Mouse (Mus musculus) lung, embryonic 14.5 days (tissue): ENCODE results near the gene Gm17455. TPM values are rescaled to one million over a fixed set of nuclear protein-coding genes. Genes with fewer than 3 reads are reported as not detected.

ENCODE experiments used
- ATAC-seq: fragments of 200-750 bp; cut with Nextera tagmentation; 2 replicates; pipeline ENCODE4 v1.8.0; 2017; ENCODE audit warnings: mild to moderate bottlenecking, moderate TSS enrichment, moderate library complexity; ENCODE audit not compliant: insufficient read depth
- DNase-seq: peaks from one replicate; pipeline ENCODE4 v3.0.0-alpha.2; 2015
- H3K27ac ChIP-seq: fragments of 300-500 bp; sonication (generic); 2 replicates; pipeline ENCODE4 v1.5.1; 2014; ENCODE audit warnings: low read depth, mild to moderate bottlenecking, moderate library complexity
- H3K27me3 ChIP-seq: fragments of 300-500 bp; sonication (generic); 2 replicates; pipeline ENCODE4 v1.6.1; 2014; ENCODE audit warnings: low read length, control low read depth; ENCODE audit not compliant: insufficient read depth
- H3K36me3 ChIP-seq: fragments of 300-500 bp; sonication (generic); 2 replicates; pipeline ENCODE4 v1.6.1; 2014; ENCODE audit warnings: control low read depth; ENCODE audit not compliant: insufficient read depth
- H3K4me1 ChIP-seq: fragments of 300-500 bp; sonication (generic); 2 replicates; pipeline ENCODE4 v1.6.1; 2014; ENCODE audit warnings: antibody characterized with exemption, control low read depth; ENCODE audit not compliant: insufficient read depth
- H3K4me2 ChIP-seq: fragments of 300-500 bp; sonication (generic); 2 replicates; pipeline ENCODE4 v1.6.1; 2014; ENCODE audit warnings: mild to moderate bottlenecking
- H3K4me3 ChIP-seq: fragments of 300-500 bp; sonication (generic); 2 replicates; pipeline ENCODE4 v1.5.1; 2014; ENCODE audit warnings: low read depth, low read length
- H3K9ac ChIP-seq: fragments of 300-500 bp; sonication (generic); 2 replicates; pipeline ENCODE4 v1.6.1; 2014
- H3K9me3 ChIP-seq: fragments of 300-500 bp; sonication (generic); 2 replicates; pipeline ENCODE4 v1.6.1; 2016; ENCODE audit warnings: low read depth, low read length, control low read depth
- CTCF ChIP-seq: IDR thresholded peaks from 2 replicates; pipeline ENCODE4 v1.5.1; 2016; ENCODE audit warnings: antibody characterized with exemption, low read depth
- WGBS: fragments of 180-500 bp; shearing (Covaris S2); extraction: QIAGEN DNeasy Blood & Tissue Kit; methylation state at CpG from one replicate; pipeline ENCODE4 v1.1.7; 2014; 5-methylcytosine and 5-hydroxymethylcytosine counted together
- polyA plus RNA-seq: library from polyadenylated mRNA; unstranded; fragments of >200 nt; fragmentation: Nextera tagmentation; extraction: Ambion mirVana; gene quantifications from 2 replicates; pipeline ENCODE4 v1.2.1, GENCODE M21; 2014

Gene Gm17455
- polyA plus RNA-seq, 1 experiment from 2014 or later = 1.2 TPM

GRCm38 (mm10) chr10:60400507-60401295, 1.2 kb downstream of the Gm17455 start:
- H3K36me3 ChIP-seq = no peaks in the 10 kb centered on the region
- TF ChIP-seq CTCF = no peak
- H3K9ac ChIP-seq = no peak overlapping the region
- DNase-seq (no peak), ATAC-seq (no peak)
- WGBS = 70% methylated on average over 11 of the region's 11 CpGs
- H3K27ac ChIP-seq = no peak overlapping the region
- no peaks in the 10 kb centered on the region for H3K27me3 ChIP-seq
- no peaks in the 10 kb centered on the region for H3K4me1 ChIP-seq
- H3K4me2 ChIP-seq = no peak overlapping the region
- H3K4me3 ChIP-seq = no peak overlapping the region
- no peaks in the 10 kb centered on the region for H3K9me3 ChIP-seq

DNA sequence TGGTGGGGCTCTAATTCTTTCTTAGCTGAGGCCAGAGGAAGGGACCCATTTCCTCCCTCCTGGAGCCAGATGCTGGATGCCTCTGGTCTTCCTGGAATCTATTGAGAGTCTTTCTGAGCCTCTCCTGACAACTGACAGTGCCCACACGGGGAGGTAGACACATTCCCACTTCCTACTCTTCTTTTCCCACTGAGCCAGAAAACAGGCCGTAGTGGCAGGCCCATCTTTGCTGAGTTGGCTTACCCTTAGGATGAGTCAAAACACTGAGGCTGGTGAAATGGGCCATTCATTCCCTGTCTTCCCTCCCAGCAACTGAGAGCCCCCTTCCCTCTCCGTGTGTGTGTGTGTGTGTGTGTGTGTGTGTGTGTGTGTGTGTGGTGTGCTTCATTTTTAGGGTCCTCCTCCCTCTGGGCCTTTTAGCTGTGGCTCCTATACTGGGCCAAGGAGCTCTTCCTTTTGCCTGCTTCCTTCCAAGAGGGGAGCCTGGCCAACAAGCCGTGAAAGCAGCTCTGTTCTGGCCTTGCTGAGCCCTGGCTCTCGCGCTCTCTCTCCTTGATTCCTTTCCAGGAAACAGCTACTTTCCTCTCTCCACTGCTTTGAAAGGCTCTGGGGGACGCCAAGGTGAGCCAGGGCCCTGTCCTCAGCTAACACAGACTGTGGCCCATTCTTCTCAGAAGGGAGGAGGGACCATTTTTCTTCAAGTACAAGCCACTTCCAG, 6.1 kb downstream of the Gm17455 start:
- no peak overlapping the region for H3K9ac ChIP-seq
- ATAC-seq (no peak), DNase-seq (peak; percentile 23)
- H3K4me3 ChIP-seq = no peak overlapping the region
- no peak overlapping the region for H3K27ac ChIP-seq
- no peak overlapping the region for H3K4me2 ChIP-seq
- no peaks in the 10 kb centered on the region for H3K9me3 ChIP-seq
- H3K4me1 ChIP-seq = no peaks in the 10 kb centered on the region
- TF ChIP-seq CTCF = no peak
- WGBS = 39% methylated on average over 7 of the region's 7 CpGs
- H3K36me3 ChIP-seq = no peaks in the 10 kb centered on the region
- H3K27me3 ChIP-seq = no peaks in the 10 kb centered on the region

GRCm38 (mm10) chr10:60407831-60408230, 8.3 kb downstream of the Gm17455 start:
- no peak overlapping the region for H3K27ac ChIP-seq
- H3K4me1 ChIP-seq = no peaks in the 10 kb centered on the region
- H3K9me3 ChIP-seq = no peaks in the 10 kb centered on the region
- H3K4me2 ChIP-seq = no peak overlapping the region
- 2% methylated on average over 5 of the region's 5 CpGs for WGBS
- DNase-seq (peak; percentile 84), ATAC-seq (peak; percentile 18; the same call in 1 of the 2 replicates)
- TF ChIP-seq CTCF = peak; percentile 99
- H3K9ac ChIP-seq = no peak overlapping the region
- no peak overlapping the region for H3K4me3 ChIP-seq
- H3K27me3 ChIP-seq = no peaks in the 10 kb centered on the region
- H3K36me3 ChIP-seq = no peaks in the 10 kb centered on the region

DNA sequence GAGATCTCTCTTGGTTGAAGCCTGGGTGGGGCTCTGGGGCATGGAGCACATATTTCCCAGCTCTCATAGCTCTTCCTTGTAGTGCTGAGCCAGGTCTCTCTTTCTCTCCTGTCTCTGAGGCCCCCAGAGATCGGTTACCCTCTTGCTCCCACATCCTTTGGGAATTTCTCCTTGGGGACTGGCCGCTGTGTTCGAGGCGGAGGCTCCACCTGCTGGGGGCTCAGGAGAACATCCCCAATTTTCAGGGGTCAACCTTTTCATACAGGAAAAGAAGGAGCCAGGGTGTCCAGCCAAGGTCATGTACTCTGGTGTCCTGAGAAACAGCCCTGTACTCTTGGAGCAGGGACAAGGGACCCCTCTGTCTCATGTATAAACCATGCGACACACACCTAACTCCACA, 12.3 kb downstream of the Gm17455 start:
- H3K4me3 ChIP-seq = no peak overlapping the region
- TF ChIP-seq CTCF = peak; percentile 73
- H3K4me2 ChIP-seq = no peak overlapping the region
- peak; percentile 62 for DNase-seq
- no peaks in the 10 kb centered on the region for H3K4me1 ChIP-seq
- H3K36me3 ChIP-seq = no peaks in the 10 kb centered on the region
- no peaks in the 10 kb centered on the region for H3K9me3 ChIP-seq
- H3K27me3 ChIP-seq = no peaks in the 10 kb centered on the region
- H3K27ac ChIP-seq = no peak overlapping the region
- no peak for ATAC-seq
- no peak overlapping the region for H3K9ac ChIP-seq
- WGBS = 27% methylated on average over 5 of the region's 5 CpGs

DNA sequence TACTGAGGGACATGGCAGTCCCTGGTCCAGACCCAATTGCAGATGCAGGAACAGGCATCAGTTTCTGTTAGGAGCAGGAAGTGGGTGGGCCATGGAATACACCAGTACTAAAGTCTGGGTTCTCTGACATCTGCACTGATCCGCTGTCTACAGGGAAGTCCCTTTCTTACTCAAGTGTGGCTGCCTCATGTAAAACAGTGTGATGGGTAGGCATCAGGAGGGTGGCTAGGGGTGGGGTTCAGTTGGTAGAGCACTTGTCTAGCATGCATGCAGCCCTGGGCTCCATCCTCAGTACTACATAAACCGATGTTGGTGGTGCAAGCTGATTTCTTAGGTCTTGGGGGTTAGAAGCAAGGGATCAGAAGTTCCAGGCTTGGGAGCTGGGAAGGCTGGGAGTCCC, 14.2 kb downstream of the Gm17455 start:
- no peak overlapping the region for H3K4me3 ChIP-seq
- no peak overlapping the region for H3K4me2 ChIP-seq
- no peaks in the 10 kb centered on the region for H3K4me1 ChIP-seq
- whole genome bisulfite sequencing = 80% methylated on average over 2 of the region's 2 CpGs
- no peak overlapping the region for H3K9ac ChIP-seq
- no peaks in the 10 kb centered on the region for H3K36me3 ChIP-seq
- H3K27ac ChIP-seq = no peak overlapping the region
- no peaks in the 10 kb centered on the region for H3K9me3 ChIP-seq
- no peak for ATAC-seq
- no peaks in the 10 kb centered on the region for H3K27me3 ChIP-seq
- TF ChIP-seq CTCF = no peak
- DNase-seq = no peak

DNA sequence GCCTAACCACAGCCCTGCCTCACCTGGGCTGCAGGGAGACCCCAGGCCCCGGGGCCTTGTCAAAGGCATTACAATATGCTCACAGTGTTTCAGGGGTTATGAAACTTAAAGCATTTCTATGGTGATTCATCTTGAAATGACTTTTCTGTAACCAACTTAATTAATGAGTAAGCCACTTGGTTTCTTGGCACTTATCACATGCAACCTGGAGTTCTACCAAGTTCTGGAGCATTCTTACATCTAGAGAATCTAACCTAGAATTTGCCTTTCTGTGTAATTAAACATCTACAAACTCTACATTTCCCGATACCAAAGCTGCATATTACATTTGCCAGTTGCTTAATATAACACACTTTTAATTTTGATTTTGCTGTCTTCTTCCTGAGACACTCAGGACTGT, 17.5 kb downstream of the Gm17455 start:
- no peak for DNase-seq
- no peak overlapping the region for H3K4me2 ChIP-seq
- H3K27me3 ChIP-seq = no peaks in the 10 kb centered on the region
- H3K9ac ChIP-seq = no peak overlapping the region
- WGBS = 78% methylated on average over 2 of the region's 2 CpGs
- no peak for ATAC-seq
- no peaks in the 10 kb centered on the region for H3K9me3 ChIP-seq
- no peak for TF ChIP-seq CTCF
- H3K4me1 ChIP-seq = no peaks in the 10 kb centered on the region
- no peak overlapping the region for H3K4me3 ChIP-seq
- no peak overlapping the region for H3K27ac ChIP-seq
- no peaks in the 10 kb centered on the region for H3K36me3 ChIP-seq

GRCm38 (mm10) chr10:60418137-60418536, 18.6 kb downstream of the Gm17455 start:
- 13% methylated on average over 3 of the region's 3 CpGs for WGBS
- Histone ChIP-seq H3K27ac (no peak overlapping the region), H3K4me1 (no peaks in the 10 kb centered on the region), H3K9me3 (no peaks in the 10 kb centered on the region), H3K36me3 (no peaks in the 10 kb centered on the region), H3K9ac (no peak overlapping the region), H3K4me3 (no peak overlapping the region), H3K27me3 (no peaks in the 10 kb centered on the region), H3K4me2 (no peak overlapping the region)
- ATAC-seq = no peak
- peak; percentile 85 for DNase-seq
- peak; percentile 83 for TF ChIP-seq CTCF
